Mouse (Mus musculus): ENCODE data around the gene Mettl23. TPM values are rescaled to one million over a fixed set of nuclear protein-coding genes. Genes with fewer than 3 reads are reported as not detected.
"Not testable (repeated sequence)": the region's sequence is repeated elsewhere in the genome, so short reads cannot be mapped to it uniquely, and the experiment has no call there.

Gene Mettl23
- polyA plus RNA-seq, 1 experiment from 2014 or later, result 75.8 TPM

- no peak overlapping the region for H3K9ac ChIP-seq (ENCODE audit: low read depth, low read length)
- H3K27me3 ChIP-seq (replicated peaks; ENCODE audit: control insufficient read depth, insufficient read depth, low read length), result no peaks in the 10 kb centered on the region
- no peak overlapping the region for H3K4me3 ChIP-seq (ENCODE audit: low read depth, low read length)
- H3K27ac ChIP-seq (replicated peaks; ENCODE audit: low read depth, low read length), result no peak overlapping the region
- H3K4me2 ChIP-seq (ENCODE audit: low read depth, low read length), result no peak overlapping the region
- H3K4me1 ChIP-seq (ENCODE audit: control insufficient read depth, insufficient read depth, low read length), result no peaks in the 10 kb centered on the region
- no peak for ATAC-seq (ENCODE audit: low read depth)
- H3K36me3 ChIP-seq (ENCODE audit: control insufficient read depth, insufficient read depth, low read length), result no peaks in the 10 kb centered on the region
- DNase-seq (ENCODE audit: low spot score), result no peak
- no peaks in the 10 kb centered on the region for H3K9me3 ChIP-seq (ENCODE audit: control insufficient read depth, low read length)
- 65% methylated on average over 19 of the region's 19 CpGs for WGBS
Measured at GRCm38 (mm10) chr11:116893532-116894442, 50.7 kb downstream of the Mettl23 start.

DNA sequence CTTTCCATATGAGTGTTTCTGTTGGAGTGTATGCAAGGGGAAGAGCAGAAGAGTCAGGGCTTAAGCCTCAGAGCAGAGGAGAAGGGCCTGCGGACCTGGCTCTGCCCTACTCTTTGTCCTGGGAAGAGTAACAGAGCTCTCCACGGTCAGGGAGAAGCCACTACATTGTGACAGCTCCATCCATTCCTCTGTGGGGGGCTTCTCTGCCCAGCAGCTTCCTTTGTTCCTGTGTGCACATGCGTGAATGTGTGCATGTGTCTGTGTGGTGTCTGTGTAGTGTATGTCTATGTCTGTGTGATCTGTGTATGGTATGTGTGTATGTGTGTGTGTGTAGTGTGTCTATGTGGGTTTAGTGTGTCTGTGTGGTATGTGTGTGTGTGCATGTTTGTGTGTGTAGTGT, 52.3 kb downstream of the Mettl23 start:
- Histone ChIP-seq H3K36me3 (ENCODE audit: control insufficient read depth, insufficient read depth, low read length) (no peaks in the 10 kb centered on the region), H3K27me3 (replicated peaks; ENCODE audit: control insufficient read depth, insufficient read depth, low read length) (no peaks in the 10 kb centered on the region), H3K9me3 (ENCODE audit: control insufficient read depth, low read length) (no peaks in the 10 kb centered on the region), H3K4me3 (ENCODE audit: low read depth, low read length) (no peak overlapping the region), H3K4me2 (ENCODE audit: low read depth, low read length) (no peak overlapping the region), H3K9ac (ENCODE audit: low read depth, low read length) (no peak overlapping the region), H3K27ac (replicated peaks; ENCODE audit: low read depth, low read length) (no peak overlapping the region), H3K4me1 (ENCODE audit: control insufficient read depth, insufficient read depth, low read length) (no peaks in the 10 kb centered on the region)
- no peak for ATAC-seq (ENCODE audit: low read depth)
- 65% methylated on average over 3 of the region's 3 CpGs for WGBS
- no peak for DNase-seq (ENCODE audit: low spot score)

GRCm38 (mm10) chr11:116899247-116899646, 56.2 kb downstream of the Mettl23 start:
- ATAC-seq (ENCODE audit: low read depth) (no peak), DNase-seq (ENCODE audit: low spot score) (no peak)
- Histone ChIP-seq H3K9me3 (ENCODE audit: control insufficient read depth, low read length) (no peaks in the 10 kb centered on the region), H3K4me3 (ENCODE audit: low read depth, low read length) (no peak overlapping the region), H3K9ac (ENCODE audit: low read depth, low read length) (no peak overlapping the region), H3K4me2 (ENCODE audit: low read depth, low read length) (no peak overlapping the region), H3K27me3 (replicated peaks; ENCODE audit: control insufficient read depth, insufficient read depth, low read length) (peaks cover 2% of the 10 kb centered on the region), H3K36me3 (ENCODE audit: control insufficient read depth, insufficient read depth, low read length) (no peaks in the 10 kb centered on the region), H3K4me1 (ENCODE audit: control insufficient read depth, insufficient read depth, low read length) (no peaks in the 10 kb centered on the region), H3K27ac (replicated peaks; ENCODE audit: low read depth, low read length) (no peak overlapping the region)
- WGBS, result 93% methylated on average over 12 of the region's 12 CpGs

DNA sequence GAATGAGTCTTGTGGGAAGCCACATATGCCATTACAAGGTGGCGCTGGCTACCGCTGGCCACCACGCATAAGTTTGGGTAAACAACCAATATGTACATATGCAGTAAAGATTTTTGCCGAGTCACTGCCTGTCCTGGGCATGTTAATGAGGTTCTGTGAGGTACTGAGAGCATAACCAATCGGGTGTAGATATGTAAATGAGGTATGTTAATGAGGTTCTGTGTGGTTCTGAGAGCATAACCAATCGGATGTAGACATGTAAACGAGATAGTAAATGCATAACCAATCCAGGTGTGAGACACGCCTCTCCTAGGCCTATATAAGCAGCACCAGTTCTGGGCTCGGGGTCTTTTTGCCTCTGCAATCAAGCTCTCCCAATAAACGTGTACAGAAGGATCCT, 59.5 kb downstream of the Mettl23 start:
- not testable (repeated sequence) for H3K9me3 ChIP-seq (ENCODE audit: control insufficient read depth, low read length); H3K4me1 ChIP-seq (ENCODE audit: control insufficient read depth, insufficient read depth, low read length); H3K27ac ChIP-seq (replicated peaks; ENCODE audit: low read depth, low read length); H3K4me3 ChIP-seq (ENCODE audit: low read depth, low read length); H3K36me3 ChIP-seq (ENCODE audit: control insufficient read depth, insufficient read depth, low read length); H3K9ac ChIP-seq (ENCODE audit: low read depth, low read length); ATAC-seq (ENCODE audit: low read depth); DNase-seq (ENCODE audit: low spot score); H3K4me2 ChIP-seq (ENCODE audit: low read depth, low read length)
- peaks cover 10% of the 10 kb centered on the region for H3K27me3 ChIP-seq (replicated peaks; ENCODE audit: control insufficient read depth, insufficient read depth, low read length)
- WGBS, result 89% methylated on average over 10 of the region's 10 CpGs

Other genes with a start within 250 kb of the Mettl23 start
- 3.6 and 4.4 TPM in 2 replicates for gene Rhbdf2, start 216.3 kb upstream of the Mettl23 start, polyA plus RNA-seq (2014; fragmentation: Nextera tagmentation; extraction: Ambion mirVana)
- gene Prcd, start 189.7 kb upstream of the Mettl23 start, polyA plus RNA-seq (2014; fragmentation: Nextera tagmentation; extraction: Ambion mirVana), result 0.84 and 2.3 TPM in 2 replicates
- gene Cygb, start 189.0 kb upstream of the Mettl23 start, polyA plus RNA-seq (2014; fragmentation: Nextera tagmentation; extraction: Ambion mirVana), result 17.8 and 20.5 TPM in 2 replicates
- 0.11 TPM in 1 of 2 replicates, not detected in the other for gene St6galnac1, start 67.8 kb upstream of the Mettl23 start, polyA plus RNA-seq (2014; fragmentation: Nextera tagmentation; extraction: Ambion mirVana)
- gene Mxra7, start 15.2 kb upstream of the Mettl23 start, polyA plus RNA-seq (2014; fragmentation: Nextera tagmentation; extraction: Ambion mirVana), result 17.3 and 17.6 TPM in 2 replicates
- 72.9 and 74.8 TPM in 2 replicates for gene Jmjd6, start 171 bp downstream of the Mettl23 start, polyA plus RNA-seq (2014; fragmentation: Nextera tagmentation; extraction: Ambion mirVana)
- gene Mfsd11, start 9.2 kb downstream of the Mettl23 start, polyA plus RNA-seq (2014; fragmentation: Nextera tagmentation; extraction: Ambion mirVana), result 42.8 and 43.9 TPM in 2 replicates
- gene Srsf2, start 9.8 kb downstream of the Mettl23 start, polyA plus RNA-seq (2014; fragmentation: Nextera tagmentation; extraction: Ambion mirVana), result 663 and 697 TPM in 2 replicates
- gene Mgat5b, start 75.6 kb downstream of the Mettl23 start, polyA plus RNA-seq (2014; fragmentation: Nextera tagmentation; extraction: Ambion mirVana), result 1.1 and 1.6 TPM in 2 replicates

Data from embryonic facial prominence, embryonic 14.5 days (tissue).